Mouse (Mus musculus): ENCODE measurements around the gene Prkra. TPM values are rescaled to one million over a fixed set of nuclear protein-coding genes. Genes with fewer than 3 reads are reported as not detected.

Gene Prkra
- total RNA-seq, 1 experiment from 2014 or later = 16.5 TPM

DNA sequence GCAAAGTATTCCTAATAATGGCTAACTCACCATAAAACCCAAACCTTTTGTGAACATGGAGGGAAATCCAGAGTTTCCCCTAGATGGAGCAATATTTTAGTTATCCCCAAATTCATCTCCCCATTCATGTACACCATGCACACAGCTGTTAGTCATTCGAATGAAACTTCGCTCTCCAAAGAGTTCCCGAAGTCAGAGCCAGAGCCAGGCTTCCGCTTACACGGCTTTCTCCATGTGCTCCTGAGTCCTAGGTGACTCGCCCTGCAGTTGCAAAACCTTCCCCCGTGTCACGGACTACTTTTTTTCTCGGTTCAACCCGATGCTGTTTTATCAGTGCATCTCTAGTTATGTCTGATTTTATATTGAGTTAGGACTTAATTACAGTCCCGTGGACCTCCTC, 50.3 kb downstream of the Prkra start:
- no peak for ATAC-seq (replicated peaks; ENCODE audit: insufficient number of reproducible peaks, low FRiP score, low TSS enrichment, poor library complexity, severe bottlenecking)

DNA sequence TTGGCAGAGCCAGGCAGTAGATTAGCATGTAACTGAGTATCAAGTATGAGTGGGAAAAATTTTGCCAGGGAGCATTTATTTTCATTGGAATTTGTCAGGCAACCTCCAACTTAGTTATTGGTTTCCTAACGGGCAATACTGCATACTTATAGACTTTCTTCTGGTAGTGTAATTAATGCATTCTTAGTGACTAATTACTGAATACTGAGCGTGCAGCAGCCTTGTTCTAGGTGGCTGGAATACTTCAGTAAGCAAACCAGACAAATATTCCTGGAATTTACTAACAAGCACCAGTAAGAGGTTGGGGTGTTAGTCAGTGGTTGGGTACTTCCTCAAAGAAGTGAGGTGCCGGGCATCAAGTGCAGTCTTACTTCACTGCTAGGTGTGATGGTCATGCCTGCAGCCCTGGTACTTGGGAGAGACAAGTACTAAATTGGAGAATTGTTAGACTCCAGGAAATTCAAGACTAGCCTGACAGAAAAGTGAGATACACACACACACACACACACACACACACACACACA, 55.4 kb downstream of the Prkra start:
- no peak for ATAC-seq (replicated peaks; ENCODE audit: insufficient number of reproducible peaks, low FRiP score, low TSS enrichment, poor library complexity, severe bottlenecking)

DNA sequence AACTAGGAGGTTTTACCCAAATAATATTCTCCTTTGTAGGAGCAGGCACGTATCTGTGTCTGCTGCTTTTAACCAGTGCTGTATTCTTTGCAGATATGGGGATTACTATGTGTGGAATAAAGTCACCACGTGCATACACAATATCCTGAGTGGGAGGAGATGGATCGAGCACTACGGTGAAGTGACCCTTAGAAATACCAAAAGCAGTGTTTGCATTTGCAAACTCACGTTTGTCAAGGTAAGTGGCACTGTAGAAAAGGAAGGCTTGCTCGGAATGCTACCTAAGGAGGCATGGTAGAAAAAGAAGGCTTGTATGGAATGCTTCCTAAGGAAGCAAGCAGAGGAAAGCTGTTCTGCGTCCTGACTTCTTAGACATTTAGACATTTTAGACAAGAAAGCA, 57.6 kb downstream of the Prkra start:
- ATAC-seq (replicated peaks; ENCODE audit: insufficient number of reproducible peaks, low FRiP score, low TSS enrichment, poor library complexity, severe bottlenecking) = no peak

DNA sequence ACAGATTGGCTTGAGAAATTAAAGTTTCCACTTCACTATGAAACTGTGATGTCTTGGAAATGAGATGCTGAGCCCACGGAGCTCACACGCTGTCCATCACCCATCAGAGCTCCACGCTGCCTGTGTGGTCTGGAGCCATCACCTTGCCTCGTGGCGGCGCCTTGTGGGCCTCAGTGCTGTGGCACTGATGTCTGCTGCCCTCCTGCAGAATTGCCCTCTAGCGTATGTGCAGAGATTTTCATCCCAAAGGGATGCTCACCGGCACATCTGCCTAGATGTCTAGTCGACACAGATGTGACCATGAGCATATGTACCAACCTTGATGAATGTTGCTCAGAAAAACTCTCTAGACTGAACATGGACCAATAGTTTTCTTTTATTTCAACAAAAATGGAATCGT, 60.9 kb downstream of the Prkra start:
- no peak for ATAC-seq (replicated peaks; ENCODE audit: insufficient number of reproducible peaks, low FRiP score, low TSS enrichment, poor library complexity, severe bottlenecking)

DNA sequence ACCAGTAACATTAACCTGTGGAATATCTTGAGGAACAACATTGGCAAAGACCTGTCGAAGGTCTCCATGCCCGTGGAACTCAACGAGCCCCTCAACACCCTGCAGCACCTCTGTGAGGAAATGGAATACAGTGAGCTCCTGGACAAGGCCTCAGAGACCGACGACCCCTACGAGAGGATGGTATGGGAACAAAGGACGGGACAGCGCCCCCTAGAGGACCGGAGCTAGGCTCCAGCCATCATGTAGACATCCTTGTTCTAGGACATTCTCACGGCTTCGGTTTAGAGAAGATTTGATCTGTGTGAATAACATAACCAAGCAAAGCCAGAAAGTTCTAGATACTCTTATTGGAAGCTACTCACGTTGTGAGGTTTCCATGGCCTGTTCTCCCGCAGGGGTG, 62.7 kb downstream of the Prkra start:
- no peak for ATAC-seq (replicated peaks; ENCODE audit: insufficient number of reproducible peaks, low FRiP score, low TSS enrichment, poor library complexity, severe bottlenecking)

Other genes with a start within 250 kb of the Prkra start
- 0.19 TPM in 1 of 3 replicates, not detected in the others for gene Osbpl6, start 241.5 kb downstream of the Prkra start, total RNA-seq (2017)
- gene Pjvk, start 461 bp upstream of the Prkra start, total RNA-seq (2017) = not detected in 3 replicates
- 10.6 to 24.4 TPM (median 19.6 TPM) in 3 replicates for gene Fkbp7, start 25.1 kb upstream of the Prkra start, total RNA-seq (2017)
- 16.1 to 36.4 TPM (median 22.6 TPM) in 3 replicates for gene Plekha3, start 27.3 kb upstream of the Prkra start, total RNA-seq (2017)